Mouse (Mus musculus): ENCODE results near the gene Dgkh. TPM values are rescaled to one million over a fixed set of nuclear protein-coding genes. Genes with fewer than 3 reads are reported as not detected.

Gene Dgkh
- polyA plus RNA-seq, 1 experiment from 2014 or later = 4.0 TPM

Other genes with a start within 250 kb of the Dgkh start
- 34.5 and 36.7 TPM in 2 replicates for gene Akap11, start 196.0 kb downstream of the Dgkh start, polyA plus RNA-seq (2014; fragmentation: Nextera tagmentation; extraction: Ambion mirVana)
- 9.2 and 10.3 TPM in 2 replicates for gene Vwa8, start 116.3 kb upstream of the Dgkh start, polyA plus RNA-seq (2014; fragmentation: Nextera tagmentation; extraction: Ambion mirVana)

Data from hindbrain, embryonic 14.5 days (tissue).